In the genomic region with DNA sequence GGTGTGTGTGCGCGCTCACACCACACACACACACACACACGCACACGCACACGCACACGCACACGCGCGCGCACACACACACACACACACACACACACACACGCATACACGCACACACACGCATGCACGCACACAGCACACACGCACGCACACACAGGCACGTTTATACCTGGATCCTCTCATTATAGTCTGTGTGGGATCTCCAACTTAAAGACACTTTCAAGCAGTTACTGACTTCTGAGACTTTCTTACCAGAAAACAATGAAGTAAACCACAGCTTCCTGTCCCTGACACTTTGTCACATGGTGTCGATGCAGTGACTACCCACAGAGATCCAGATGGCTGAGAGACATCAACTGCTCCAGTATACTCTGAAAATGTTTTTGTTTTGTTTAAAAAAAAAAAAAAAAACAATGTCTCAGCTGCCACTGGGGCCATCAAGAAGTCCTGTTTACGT, we compare ENCODE assay signal across 13 mouse cellular contexts.
DNase-seq lines count a peak whose midpoint lies in the region; TF ChIP-seq lines count a peak whose summit lies in the region.
"Had no signal": no experiment of that assay in that cellular context is flagged by ENCODE, and none has a peak within 500 bp of the region (broad histone marks: within the 10 kb centered on the region; RNA-seq: fewer than 3 reads in every experiment).

No protein-coding gene starts in this region.

- DNase-seq in lung, adult 2 months, result no peak
- no peak for DNase-seq in lung, postnatal 4 days
- peak; percentile 72 for DNase-seq in thymus, postnatal 14 days
- no peak for DNase-seq in gastrocnemius, postnatal 25 days
- DNase-seq in kidney, postnatal 25 days, result no peak
- DNase-seq in kidney, postnatal 14 days, result no peak
- DNase-seq: adrenal gland, adult 2 months; cerebellum, adult 9-10 months had no signal

- H3K27me3 ChIP-seq in megakaryocyte, embryonic 14.5 days (replicated peaks), result no peaks in the 10 kb centered on the region
- H3K27me3 ChIP-seq: midbrain, embryonic 13.5 days had no signal

- H3K27ac ChIP-seq in bone marrow macrophage, adult 2 months (ENCODE audit: insufficient read depth, low read depth, low read length), result peak overlapping the region; percentile 89
- H3K27ac ChIP-seq: hindbrain, postnatal 0 days; layer of hippocampus, adult 2 months; midbrain, embryonic 13.5 days had no signal

- no peak for TF ChIP-seq CTCF in lung, adult 2 months (IDR thresholded peaks at IDR 0.05; ENCODE audit: insufficient read depth, low read length)
- TF ChIP-seq CTCF in bone marrow macrophage, adult 2 months (IDR thresholded peaks at IDR 0.05; ENCODE audit: low read depth, low read length), result no peak

- H3K36me3 ChIP-seq in megakaryocyte, embryonic 14.5 days (replicated peaks; ENCODE audit: low read length), result no peaks in the 10 kb centered on the region
- H3K36me3 ChIP-seq: midbrain, embryonic 13.5 days had no signal

- no peaks in the 10 kb centered on the region for H3K9me3 ChIP-seq in megakaryocyte, embryonic 14.5 days
- H3K9me3 ChIP-seq: midbrain, embryonic 13.5 days had no signal

- no peak for TF ChIP-seq POLR2A in lung, adult 2 months (IDR thresholded peaks at IDR 0.05; ENCODE audit: borderline replicate concordance, extremely low read depth, low read depth, low read length)
- no peak for TF ChIP-seq POLR2A in bone marrow macrophage, adult 2 months (IDR thresholded peaks at IDR 0.05; ENCODE audit: borderline replicate concordance, low read depth, low read length)

- H3K4me1 ChIP-seq in lung, adult 2 months (ENCODE audit: control insufficient read depth, insufficient read depth, low read length), result no peaks in the 10 kb centered on the region
- H3K4me1 ChIP-seq in bone marrow macrophage, adult 2 months (ENCODE audit: control insufficient read depth, insufficient read depth, low read length), result peaks cover 22% of the 10 kb centered on the region
- peaks cover 13% of the 10 kb centered on the region for H3K4me1 ChIP-seq in megakaryocyte, embryonic 14.5 days
- H3K4me1 ChIP-seq: midbrain, embryonic 13.5 days had no signal

- WGBS in lung, adult 2 months, result 78% methylated on average over 19 of the region's 19 CpGs

- H3K4me3 ChIP-seq in lung, adult 2 months (replicated peaks; ENCODE audit: extremely low read depth, low read depth, low read length), result peak overlapping the region; percentile 63
- H3K4me3 ChIP-seq in bone marrow macrophage, adult 2 months (ENCODE audit: insufficient read depth, low read length), result peak overlapping the region; percentile 57
- H3K4me3 ChIP-seq in megakaryocyte, embryonic 14.5 days (replicated peaks), result peak overlapping the region; percentile 78
- H3K4me3 ChIP-seq: layer of hippocampus, adult 2 months; midbrain, embryonic 13.5 days had no signal
